Mouse (Mus musculus): ENCODE measurements at regions not wholly inside any gene's neighbourhood (a gene's known extent, or its start where the extent isn't known, plus 50 kb on each side); places are given as distances from the start of the nearest gene placed in this dataset.

DNA sequence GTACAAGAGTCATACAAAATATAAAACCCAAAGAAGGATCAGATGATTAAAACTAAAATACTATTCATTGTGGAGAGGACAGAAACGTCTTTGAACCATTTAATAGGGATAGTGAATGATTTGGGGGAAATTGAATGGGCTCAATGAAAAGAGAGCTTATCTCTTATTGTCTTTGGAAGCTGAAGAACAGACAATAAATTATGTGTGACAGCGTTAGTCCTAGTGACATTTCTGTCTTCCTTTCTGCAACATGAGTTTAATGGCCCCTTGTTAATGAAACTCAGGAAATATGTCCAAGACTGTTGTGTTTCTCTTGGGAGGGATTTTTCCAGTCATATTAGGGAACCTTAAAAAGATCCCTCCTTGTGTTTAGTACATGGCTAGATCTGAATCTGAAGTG, 644.6 kb upstream of the Cblb start:
- DNase-seq (ENCODE audit: low spot score) (peak; percentile 64), ATAC-seq (replicated peaks; ENCODE audit: low FRiP score, low read depth) (no peak)
- Histone ChIP-seq H3K4me3 (replicated peaks; ENCODE audit: low read depth, low read length) (no peak overlapping the region), H3K9me3 (replicated peaks; ENCODE audit: low read length) (no peaks in the 10 kb centered on the region), H3K4me2 (ENCODE audit: low read length) (no peak overlapping the region), H3K36me3 (ENCODE audit: insufficient read depth, low read length) (no peaks in the 10 kb centered on the region), H3K9ac (ENCODE audit: low read depth, low read length) (no peak overlapping the region), H3K27ac (no peak overlapping the region), H3K27me3 (ENCODE audit: insufficient read depth, low read length) (no peaks in the 10 kb centered on the region), H3K4me1 (replicated peaks; ENCODE audit: insufficient read depth, low read length) (no peaks in the 10 kb centered on the region)
- no peak for TF ChIP-seq CTCF (IDR thresholded peaks at IDR 0.05; ENCODE audit: low read depth)
- 8% methylated on average over 2 of the region's 2 CpGs for WGBS

DNA sequence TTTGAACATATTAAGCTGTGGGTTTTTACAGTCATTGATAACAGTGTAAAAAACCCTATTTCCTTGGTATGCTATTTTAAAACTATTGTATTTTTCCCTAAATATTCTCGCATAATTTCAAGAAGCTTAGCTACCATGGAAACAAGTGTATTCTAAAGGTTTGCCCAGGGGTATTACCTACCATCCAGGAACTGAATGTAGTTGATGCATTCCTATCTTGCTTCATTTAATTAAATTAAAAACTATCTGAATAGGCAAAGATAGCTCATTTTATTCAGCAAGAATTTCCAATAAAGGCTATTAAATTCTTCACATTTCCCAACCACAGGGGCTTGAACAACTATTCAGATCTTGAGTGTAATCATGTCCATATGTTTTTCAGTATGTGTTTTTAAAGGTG, 643.5 kb upstream of the Cblb start:
- H3K4me1 ChIP-seq (replicated peaks; ENCODE audit: insufficient read depth, low read length): no peaks in the 10 kb centered on the region
- no peak overlapping the region for H3K27ac ChIP-seq
- H3K4me3 ChIP-seq (replicated peaks; ENCODE audit: low read depth, low read length): no peak overlapping the region
- H3K9ac ChIP-seq (ENCODE audit: low read depth, low read length): no peak overlapping the region
- H3K4me2 ChIP-seq (ENCODE audit: low read length): no peak overlapping the region
- H3K9me3 ChIP-seq (replicated peaks; ENCODE audit: low read length): no peaks in the 10 kb centered on the region
- 86% methylated on average over 1 of the region's 1 CpGs for WGBS
- ATAC-seq (replicated peaks; ENCODE audit: low FRiP score, low read depth): no peak
- no peak for DNase-seq (ENCODE audit: low spot score)
- no peaks in the 10 kb centered on the region for H3K27me3 ChIP-seq (ENCODE audit: insufficient read depth, low read length)
- no peak for TF ChIP-seq CTCF (IDR thresholded peaks at IDR 0.05; ENCODE audit: low read depth)
- no peaks in the 10 kb centered on the region for H3K36me3 ChIP-seq (ENCODE audit: insufficient read depth, low read length)

DNA sequence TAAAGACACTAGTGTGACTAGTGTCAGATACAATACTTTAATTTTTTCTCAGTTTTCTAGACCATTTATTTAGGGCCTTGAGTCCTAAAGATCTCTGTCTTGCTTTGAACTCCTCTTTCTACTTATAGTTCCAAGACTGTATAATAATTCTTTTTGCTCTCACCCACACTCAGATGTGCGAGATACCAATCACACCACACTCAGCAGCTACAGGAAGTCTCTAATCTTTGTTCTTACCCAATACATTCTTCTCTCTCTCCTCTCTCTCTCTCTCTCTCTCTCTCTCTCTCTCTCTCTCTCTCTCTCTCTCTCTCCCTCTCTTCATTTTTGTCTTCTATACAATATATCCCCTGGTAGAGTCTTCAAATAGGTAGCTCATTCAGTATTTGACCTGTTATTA, 637.2 kb upstream of the Cblb start:
- Histone ChIP-seq H3K27ac (no peak overlapping the region), H3K9me3 (replicated peaks; ENCODE audit: low read length) (no peaks in the 10 kb centered on the region), H3K9ac (ENCODE audit: low read depth, low read length) (no peak overlapping the region), H3K4me2 (ENCODE audit: low read length) (no peak overlapping the region), H3K27me3 (ENCODE audit: insufficient read depth, low read length) (no peaks in the 10 kb centered on the region), H3K36me3 (ENCODE audit: insufficient read depth, low read length) (no peaks in the 10 kb centered on the region), H3K4me1 (replicated peaks; ENCODE audit: insufficient read depth, low read length) (no peaks in the 10 kb centered on the region), H3K4me3 (replicated peaks; ENCODE audit: low read depth, low read length) (no peak overlapping the region)
- WGBS: 83% methylated on average over 1 of the region's 1 CpGs
- TF ChIP-seq CTCF (IDR thresholded peaks at IDR 0.05; ENCODE audit: low read depth): no peak
- ATAC-seq (replicated peaks; ENCODE audit: low FRiP score, low read depth): no peak
- no peak for DNase-seq (ENCODE audit: low spot score)
